Mouse (Mus musculus) limb, embryonic 11.5 days (tissue): Measurements from ENCODE around the gene Dapk2. TPM values are rescaled to one million over a fixed set of nuclear protein-coding genes. Genes with fewer than 3 reads are reported as not detected.

ENCODE experiments used
- ATAC-seq: fragments of 200-750 bp; cut with Nextera tagmentation; 2 replicates; pipeline ENCODE4 v1.8.0; 2017; ENCODE audit warnings: low read depth; ENCODE audit not compliant: insufficient number of reproducible peaks, low FRiP score, low TSS enrichment
- DNase-seq: peaks from one replicate; pipeline ENCODE4 v3.0.0-alpha.2; 2015; ENCODE audit warnings: low spot score
- H3K27ac ChIP-seq: fragments of 300-500 bp; sonication (generic); replicated peaks from 2 replicates; pipeline ENCODE4 v1.5.1; 2014; ENCODE audit warnings: low read depth, mild to moderate bottlenecking, low read length
- H3K27me3 ChIP-seq: fragments of 300-500 bp; sonication (generic); 2 replicates; pipeline ENCODE4 v1.6.1; 2014; ENCODE audit warnings: mild to moderate bottlenecking, low read length, mixed read lengths; ENCODE audit not compliant: control insufficient read depth, insufficient read depth
- H3K36me3 ChIP-seq: fragments of 300-500 bp; sonication (generic); 2 replicates; pipeline ENCODE4 v1.6.1; 2014; ENCODE audit warnings: mild to moderate bottlenecking, low read length, moderate library complexity, mixed read lengths; ENCODE audit not compliant: control insufficient read depth, insufficient read depth
- H3K4me1 ChIP-seq: fragments of 300-500 bp; sonication (generic); 2 replicates; pipeline ENCODE4 v1.6.1; 2014; ENCODE audit warnings: low read length, mixed read lengths; ENCODE audit not compliant: control insufficient read depth, insufficient read depth
- H3K4me2 ChIP-seq: fragments of 300-500 bp; sonication (generic); 2 replicates; pipeline ENCODE4 v1.6.1; 2014; ENCODE audit warnings: low read depth, mild to moderate bottlenecking, moderate library complexity; ENCODE audit not compliant: severe bottlenecking
- H3K4me3 ChIP-seq: fragments of 300-500 bp; sonication (generic); 2 replicates; pipeline ENCODE4 v1.5.1; 2014; ENCODE audit warnings: low read depth, low read length
- H3K9ac ChIP-seq: fragments of 300-500 bp; sonication (generic); 2 replicates; pipeline ENCODE4 v1.6.1; 2014; ENCODE audit warnings: mild to moderate bottlenecking, low read length
- H3K9me3 ChIP-seq: fragments of 300-500 bp; sonication (generic); 2 replicates; pipeline ENCODE4 v1.6.1; 2016; ENCODE audit warnings: low read length; ENCODE audit not compliant: control insufficient read depth
- WGBS: fragments of 180-500 bp; shearing (Covaris S2); extraction: QIAGEN DNeasy Blood & Tissue Kit; methylation state at CpG from one replicate; pipeline ENCODE4 v1.1.7; 2014; 5-methylcytosine and 5-hydroxymethylcytosine counted together
- polyA plus RNA-seq: library from polyadenylated mRNA; unstranded; fragments of >200 nt; fragmentation: Nextera tagmentation; extraction: Ambion mirVana; gene quantifications from 2 replicates; pipeline ENCODE4 v1.2.1, GENCODE M21; 2014

Gene Dapk2
- polyA plus RNA-seq, 1 experiment from 2014 or later: 4.0 TPM

- Histone ChIP-seq H3K4me2 (no peak overlapping the region), H3K9ac (no peak overlapping the region), H3K9me3 (no peaks in the 10 kb centered on the region), H3K4me3 (no peak overlapping the region), H3K27me3 (no peaks in the 10 kb centered on the region), H3K4me1 (peaks cover 4% of the 10 kb centered on the region; the same call in 1 of the 2 replicates), H3K36me3 (no peaks in the 10 kb centered on the region), H3K27ac (no peak overlapping the region)
- 72% methylated on average over 3 of the region's 3 CpGs for WGBS
- DNase-seq: no peak
- ATAC-seq: no peak
These were observed 25.0 kb downstream of the Dapk2 start for GRCm38 (mm10) chr9:66183023-66183422.

GRCm38 (mm10) chr9:66184572-66184971, 26.5 kb downstream of the Dapk2 start:
- Histone ChIP-seq H3K36me3 (no peaks in the 10 kb centered on the region), H3K4me3 (no peak overlapping the region), H3K9me3 (no peaks in the 10 kb centered on the region), H3K4me1 (peaks cover 4% of the 10 kb centered on the region; the same call in 1 of the 2 replicates), H3K9ac (no peak overlapping the region), H3K27ac (no peak overlapping the region), H3K27me3 (no peaks in the 10 kb centered on the region), H3K4me2 (no peak overlapping the region)
- DNase-seq (no peak), ATAC-seq (no peak)
- 68% methylated on average over 5 of the region's 5 CpGs for WGBS

- no peak for ATAC-seq
- Histone ChIP-seq H3K27ac (no peak overlapping the region), H3K36me3 (no peaks in the 10 kb centered on the region), H3K9ac (no peak overlapping the region), H3K4me2 (no peak overlapping the region), H3K9me3 (no peaks in the 10 kb centered on the region), H3K4me3 (no peak overlapping the region), H3K4me1 (peaks cover 1% of the 10 kb centered on the region; the same call in 1 of the 2 replicates), H3K27me3 (no peaks in the 10 kb centered on the region)
- 47% methylated on average over 6 of the region's 6 CpGs for WGBS
- no peak for DNase-seq
These were observed 28.4 kb downstream of the Dapk2 start for GRCm38 (mm10) chr9:66186426-66186825.

GRCm38 (mm10) chr9:66189026-66189425, 31.0 kb downstream of the Dapk2 start:
- Histone ChIP-seq H3K9me3 (no peaks in the 10 kb centered on the region), H3K27me3 (no peaks in the 10 kb centered on the region), H3K4me2 (no peak overlapping the region), H3K4me3 (no peak overlapping the region), H3K27ac (no peak overlapping the region), H3K4me1 (no peaks in the 10 kb centered on the region), H3K9ac (no peak overlapping the region), H3K36me3 (no peaks in the 10 kb centered on the region)
- ATAC-seq (no peak), DNase-seq (no peak)
- WGBS: 42% methylated on average over 1 of the region's 1 CpGs

GRCm38 (mm10) chr9:66194003-66194402, 36.0 kb downstream of the Dapk2 start:
- no peak overlapping the region for H3K27ac ChIP-seq
- no peaks in the 10 kb centered on the region for H3K4me1 ChIP-seq
- H3K9me3 ChIP-seq: no peaks in the 10 kb centered on the region
- H3K4me3 ChIP-seq: no peak overlapping the region
- H3K4me2 ChIP-seq: no peak overlapping the region
- no peaks in the 10 kb centered on the region for H3K36me3 ChIP-seq
- DNase-seq: no peak
- 80% methylated on average over 3 of the region's 3 CpGs for WGBS
- no peak for ATAC-seq
- H3K9ac ChIP-seq: no peak overlapping the region
- no peaks in the 10 kb centered on the region for H3K27me3 ChIP-seq

GRCm38 (mm10) chr9:66196561-66196960, 38.5 kb downstream of the Dapk2 start:
- DNase-seq: no peak
- no peak overlapping the region for H3K4me2 ChIP-seq
- no peaks in the 10 kb centered on the region for H3K36me3 ChIP-seq
- no peaks in the 10 kb centered on the region for H3K9me3 ChIP-seq
- no peak overlapping the region for H3K9ac ChIP-seq
- no peak overlapping the region for H3K4me3 ChIP-seq
- H3K4me1 ChIP-seq: no peaks in the 10 kb centered on the region
- WGBS: 56% methylated on average over 3 of the region's 3 CpGs
- ATAC-seq: no peak
- no peak overlapping the region for H3K27ac ChIP-seq
- H3K27me3 ChIP-seq: no peaks in the 10 kb centered on the region

- no peaks in the 10 kb centered on the region for H3K27me3 ChIP-seq
- no peak overlapping the region for H3K4me3 ChIP-seq
- no peaks in the 10 kb centered on the region for H3K36me3 ChIP-seq
- H3K4me1 ChIP-seq: no peaks in the 10 kb centered on the region
- no peak overlapping the region for H3K9ac ChIP-seq
- no peaks in the 10 kb centered on the region for H3K9me3 ChIP-seq
- no peak overlapping the region for H3K27ac ChIP-seq
- no peak for DNase-seq
- no peak for ATAC-seq
- H3K4me2 ChIP-seq: no peak overlapping the region
- WGBS: 73% methylated on average over 1 of the region's 1 CpGs
These were observed 40.5 kb downstream of the Dapk2 start for GRCm38 (mm10) chr9:66198533-66198932.

GRCm38 (mm10) chr9:66199657-66200410, 41.8 kb downstream of the Dapk2 start:
- no peaks in the 10 kb centered on the region for H3K36me3 ChIP-seq
- WGBS: 81% methylated on average over 14 of the region's 14 CpGs
- no peak for ATAC-seq

GRCm38 (mm10) chr9:66200411-66200789, 42.4 kb downstream of the Dapk2 start:
- Histone ChIP-seq H3K4me1 (no peaks in the 10 kb centered on the region), H3K27ac (no peak overlapping the region), H3K36me3 (no peaks in the 10 kb centered on the region), H3K4me2 (no peak overlapping the region), H3K9me3 (no peaks in the 10 kb centered on the region), H3K27me3 (no peaks in the 10 kb centered on the region), H3K4me3 (no peak overlapping the region), H3K9ac (no peak overlapping the region)
- DNase-seq (no peak), ATAC-seq (no peak)
- WGBS: 75% methylated on average over 5 of the region's 5 CpGs

More at GRCm38 (mm10) chr9:66199657-66200410, 41.8 kb downstream of the Dapk2 start:
- Histone ChIP-seq H3K4me2 (no peak overlapping the region), H3K27me3 (no peaks in the 10 kb centered on the region), H3K4me3 (no peak overlapping the region), H3K4me1 (no peaks in the 10 kb centered on the region), H3K27ac (no peak overlapping the region), H3K9me3 (no peaks in the 10 kb centered on the region), H3K9ac (no peak overlapping the region)
- no peak for DNase-seq
